ENCODE assay signal across 9 mouse cellular contexts in the genomic region with DNA sequence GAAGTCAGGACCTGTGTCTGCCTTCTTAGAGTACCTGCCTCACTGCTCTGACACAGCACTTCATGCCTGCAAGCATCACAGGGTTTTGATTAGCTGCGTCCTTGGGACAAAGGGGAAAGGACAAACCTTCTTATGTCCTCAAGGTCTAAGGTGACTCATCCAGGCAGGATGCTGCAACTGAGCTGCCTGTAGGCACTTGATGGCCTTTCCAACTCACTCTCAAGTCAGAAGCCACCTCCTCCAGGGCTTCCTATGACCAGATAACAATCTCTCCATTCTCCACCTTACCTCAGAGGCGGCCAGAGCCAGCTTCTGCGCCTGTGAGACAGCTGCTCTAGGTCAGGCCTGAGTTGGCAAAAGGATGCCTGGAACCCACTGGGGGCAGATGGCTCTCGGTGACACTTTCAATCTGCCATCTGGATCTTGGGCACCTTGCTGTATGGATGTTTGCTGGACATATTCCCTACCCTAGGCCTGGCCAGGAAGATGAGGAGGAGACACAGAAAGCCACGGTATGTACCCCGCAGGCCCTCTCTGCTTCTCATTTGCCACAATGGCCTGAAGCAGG. TPM values are rescaled to one million over a fixed set of nuclear protein-coding genes. Genes with fewer than 3 reads are reported as not detected.
DNase-seq lines count a peak whose midpoint lies in the region; ATAC-seq lines count a peak whose summit lies in the region.
"Had no signal": no experiment of that assay in that cellular context is flagged by ENCODE, and none has a peak within 500 bp of the region (broad histone marks: within the 10 kb centered on the region; RNA-seq: fewer than 3 reads in every experiment).

No protein-coding gene starts in this region.

- peaks cover 29% of the 10 kb centered on the region for H3K4me1 ChIP-seq in heart, embryonic 13.5 days
- peaks cover 33% of the 10 kb centered on the region for H3K4me1 ChIP-seq in neural tube, embryonic 12.5 days

- no peaks in the 10 kb centered on the region for H3K9me3 ChIP-seq in heart, embryonic 13.5 days
- no peaks in the 10 kb centered on the region for H3K9me3 ChIP-seq in neural tube, embryonic 12.5 days

- H3K4me3 ChIP-seq in heart, embryonic 13.5 days, result no peak overlapping the region
- H3K4me3 ChIP-seq in neural tube, embryonic 12.5 days, result no peak overlapping the region

- H3K4me2 ChIP-seq in heart, embryonic 13.5 days, result no peak overlapping the region
- no peak overlapping the region for H3K4me2 ChIP-seq in neural tube, embryonic 12.5 days (replicated peaks)

- no peak for DNase-seq in heart, adult 11 months
- no peak for DNase-seq in neural tube, embryonic 10.5 days (ENCODE audit: extremely low spot score, low spot score)
- DNase-seq in cerebellum, postnatal 25 days, result peak; percentile 75 to 78
- DNase-seq in B cell, adult 2 months, result no peak
- no peak for DNase-seq in lung, postnatal 14 days
- DNase-seq: lung, adult 2 months had no signal

- H3K36me3 ChIP-seq in heart, embryonic 13.5 days, result no peaks in the 10 kb centered on the region
- H3K36me3 ChIP-seq in neural tube, embryonic 12.5 days, result no peaks in the 10 kb centered on the region

- H3K27ac ChIP-seq in heart, embryonic 13.5 days (replicated peaks), result no peak overlapping the region
- no peak overlapping the region for H3K27ac ChIP-seq in neural tube, embryonic 12.5 days

- H3K9ac ChIP-seq in heart, embryonic 13.5 days, result peak overlapping the region; percentile 38
- peak overlapping the region; percentile 22; the same call in 1 of the 2 replicates for H3K9ac ChIP-seq in neural tube, embryonic 12.5 days

- H3K27me3 ChIP-seq in heart, embryonic 13.5 days (replicated peaks), result no peaks in the 10 kb centered on the region
- no peaks in the 10 kb centered on the region for H3K27me3 ChIP-seq in neural tube, embryonic 12.5 days (replicated peaks)

- no peak for ATAC-seq in heart, embryonic 13.5 days (ENCODE audit: extremely low read depth, insufficient number of reproducible peaks, low FRiP score, low TSS enrichment)
- no peak for ATAC-seq in neural tube, embryonic 12.5 days (ENCODE audit: low FRiP score, low read depth)
- ATAC-seq: activated CD4-positive, CD25-positive, alpha-beta regulatory T cell, adult 4 months had no signal

- 70% methylated on average over 6 of the region's 6 CpGs for WGBS in heart, embryonic 13.5 days
- 76% methylated on average over 6 of the region's 6 CpGs for WGBS in neural tube, embryonic 12.5 days

RNA-seq across cellular contexts. Expression of gene Bag5, which starts 14.6 kb away (rescaled TPM):
- polyA plus RNA-seq in heart, embryonic 13.5 days (2015; fragmentation: Nextera tagmentation; extraction: Ambion mirVana), result 35.4 and 41.6 TPM in 2 replicates
- 60.1 and 61.8 TPM in 2 replicates for polyA plus RNA-seq in neural tube, embryonic 12.5 days (2016; fragmentation: Nextera tagmentation; extraction: Ambion mirVana)

RNA-seq across cellular contexts. Expression of gene Apopt1, which starts 14.6 kb away (rescaled TPM):
- 41.0 and 45.5 TPM in 2 replicates for polyA plus RNA-seq in heart, embryonic 13.5 days (2015; fragmentation: Nextera tagmentation; extraction: Ambion mirVana)
- 54.6 and 57.3 TPM in 2 replicates for polyA plus RNA-seq in neural tube, embryonic 12.5 days (2016; fragmentation: Nextera tagmentation; extraction: Ambion mirVana)

RNA-seq across cellular contexts. Expression of gene Trmt61a, which starts 20.5 kb away (rescaled TPM):
- polyA plus RNA-seq in heart, embryonic 13.5 days (2015; fragmentation: Nextera tagmentation; extraction: Ambion mirVana), result 7.8 and 8.3 TPM in 2 replicates
- polyA plus RNA-seq in neural tube, embryonic 12.5 days (2016; fragmentation: Nextera tagmentation; extraction: Ambion mirVana), result 12.0 and 12.1 TPM in 2 replicates

RNA-seq across cellular contexts. Expression of gene Ckb, which starts 26.3 kb away (rescaled TPM):
- 279 and 320 TPM in 2 replicates for polyA plus RNA-seq in heart, embryonic 13.5 days (2015; fragmentation: Nextera tagmentation; extraction: Ambion mirVana)
- polyA plus RNA-seq in neural tube, embryonic 12.5 days (2016; fragmentation: Nextera tagmentation; extraction: Ambion mirVana), result 2,325 and 2,426 TPM in 2 replicates

Comparison
In these comparisons a context has a peak if more than half of its experiments do, and no peak if none do; other contexts are left out.
1. DNase-seq: peak in cerebellum, postnatal 25 days (2 of 2); none in heart, adult 11 months (single experiment), neural tube, embryonic 10.5 days (single experiment), B cell, adult 2 months (0 of 2) and lung, postnatal 14 days (single experiment).